Mouse (Mus musculus) kidney, postnatal 25 days (tissue): ENCODE data around the gene Ttc4.

Source experiments
- DNase-seq, 2 experiments: peaks; one replicate each; pipeline ENCODE4 v3.0.0; 2021; ENCODE audit warnings: mixed read lengths in 2 of 2

Ttc4 gene

GRCm38 (mm10) chr4:106678442-106679118 lies at the start of gene Ttc4:
Gene Ttc4 (minus strand): TSS chr4:106678944.
- peak; percentile 93 to 94 for DNase-seq

- peak in 1 of 2 experiments; percentile 53 for DNase-seq
Measured at GRCm38 (mm10) chr4:106720631-106721030, 41.9 kb upstream of the Ttc4 start.

- no peak for DNase-seq
Measured at GRCm38 (mm10) chr4:106713622-106714021, 34.9 kb upstream of the Ttc4 start.

GRCm38 (mm10) chr4:106708408-106708807 lies 29.7 kb upstream of the Ttc4 start:
- peak; percentile 78 to 87 for DNase-seq

GRCm38 (mm10) chr4:106707957-106708356 lies 29.2 kb upstream of the Ttc4 start:
- DNase-seq, result no peak

- DNase-seq, result no peak
Measured at GRCm38 (mm10) chr4:106705096-106705665, 26.4 kb upstream of the Ttc4 start.

GRCm38 (mm10) chr4:106704416-106704815 lies 25.7 kb upstream of the Ttc4 start:
- DNase-seq, result peak; percentile 42 to 76

- DNase-seq, result no peak
Measured at GRCm38 (mm10) chr4:106703956-106704355, 25.2 kb upstream of the Ttc4 start.

GRCm38 (mm10) chr4:106700798-106701197 lies 22.1 kb upstream of the Ttc4 start:
- DNase-seq, result no peak

- peak; percentile 61 to 70 for DNase-seq
Measured at GRCm38 (mm10) chr4:106699989-106700388, 21.2 kb upstream of the Ttc4 start.

- DNase-seq, result no peak
Measured at GRCm38 (mm10) chr4:106693841-106694430, 15.2 kb upstream of the Ttc4 start.

- DNase-seq, result no peak
Measured at GRCm38 (mm10) chr4:106688636-106689296, 10.0 kb upstream of the Ttc4 start.

- DNase-seq, result no peak
Measured at GRCm38 (mm10) chr4:106680955-106681354, 2.2 kb upstream of the Ttc4 start.

GRCm38 (mm10) chr4:106679152-106679551 lies 408 bp upstream of the Ttc4 start:
- no peak for DNase-seq

GRCm38 (mm10) chr4:106676749-106677148 lies 2.0 kb downstream of the Ttc4 start:
- peak; percentile 18 to 60 for DNase-seq

- no peak for DNase-seq
Measured at GRCm38 (mm10) chr4:106666546-106666945, 12.2 kb downstream of the Ttc4 start.

GRCm38 (mm10) chr4:106665673-106666072 lies 13.1 kb downstream of the Ttc4 start:
- DNase-seq, result no peak

GRCm38 (mm10) chr4:106665269-106665668 lies 13.5 kb downstream of the Ttc4 start:
- DNase-seq, result no peak

- DNase-seq, result peak; percentile 62 to 82
Measured at GRCm38 (mm10) chr4:106664697-106665096, 14.0 kb downstream of the Ttc4 start.

- peak in 1 of 2 experiments; percentile 35 for DNase-seq
Measured at GRCm38 (mm10) chr4:106663956-106664470, 14.7 kb downstream of the Ttc4 start.

- DNase-seq, result no peak
Measured at GRCm38 (mm10) chr4:106655681-106656080, 23.1 kb downstream of the Ttc4 start.

GRCm38 (mm10) chr4:106653051-106653450 lies 25.7 kb downstream of the Ttc4 start:
- DNase-seq, result no peak

GRCm38 (mm10) chr4:106652546-106652945 lies 26.2 kb downstream of the Ttc4 start:
- no peak for DNase-seq
